Mouse (Mus musculus) hindbrain, embryonic 11.5 days (tissue): Measurements from ENCODE around the gene Foxn4. TPM values are rescaled to one million over a fixed set of nuclear protein-coding genes. Genes with fewer than 3 reads are reported as not detected.
A peak's percentile ranks its signal among the peaks of the same experiment; 100 is the strongest.

Source experiments
- ATAC-seq: fragments of 200-750 bp; cut with Nextera tagmentation; 2 replicates; pipeline ENCODE4 v1.8.0; 2017; ENCODE audit warnings: mild to moderate bottlenecking, moderate TSS enrichment, moderate library complexity; ENCODE audit not compliant: low FRiP score
- DNase-seq: peaks from one replicate; pipeline ENCODE4 v3.0.0-alpha.2; 2015; ENCODE audit warnings: low spot score
- H3K27ac ChIP-seq: fragments of 300-500 bp; sonication (generic); 2 replicates; pipeline ENCODE4 v1.5.1; 2014; ENCODE audit warnings: mild to moderate bottlenecking, low read depth, low read length
- H3K27me3 ChIP-seq: fragments of 300-500 bp; sonication (generic); 2 replicates; pipeline ENCODE4 v1.6.1; 2014; ENCODE audit warnings: mild to moderate bottlenecking, low read length, moderate library complexity, mixed read lengths; ENCODE audit not compliant: control insufficient read depth, insufficient read depth
- H3K36me3 ChIP-seq: fragments of 300-500 bp; sonication (generic); 2 replicates; pipeline ENCODE4 v1.6.1; 2014; ENCODE audit warnings: mild to moderate bottlenecking, low read length, moderate library complexity, mixed read lengths; ENCODE audit not compliant: control insufficient read depth, insufficient read depth
- H3K4me1 ChIP-seq: fragments of 300-500 bp; sonication (generic); replicated peaks from 2 replicates; pipeline ENCODE4 v1.6.1; 2014; ENCODE audit warnings: low read length, mixed read lengths; ENCODE audit not compliant: control insufficient read depth, insufficient read depth
- H3K4me2 ChIP-seq: fragments of 300-500 bp; sonication (generic); replicated peaks from 2 replicates; pipeline ENCODE4 v1.6.1; 2014; ENCODE audit warnings: mild to moderate bottlenecking, low read depth, low read length
- H3K4me3 ChIP-seq: fragments of 300-500 bp; sonication (generic); 2 replicates; pipeline ENCODE4 v1.5.1; 2014; ENCODE audit warnings: low read depth, low read length
- H3K9ac ChIP-seq: fragments of 300-500 bp; sonication (generic); 2 replicates; pipeline ENCODE4 v1.6.1; 2014; ENCODE audit warnings: low read depth, low read length
- H3K9me3 ChIP-seq: fragments of 300-500 bp; sonication (generic); 2 replicates; pipeline ENCODE4 v1.6.1; 2016; ENCODE audit warnings: low read length; ENCODE audit not compliant: control insufficient read depth
- WGBS: fragments of 180-500 bp; shearing (Covaris S2); extraction: QIAGEN DNeasy Blood & Tissue Kit; methylation state at CpG from one replicate; pipeline ENCODE4 v1.1.7; 2014; 5-methylcytosine and 5-hydroxymethylcytosine counted together
- polyA plus RNA-seq: library from polyadenylated mRNA; unstranded; fragments of >200 nt; fragmentation: Nextera tagmentation; extraction: Ambion mirVana; gene quantifications from 2 replicates; pipeline ENCODE4 v1.2.1, GENCODE M21; 2014

Gene Foxn4
- 3.0 and 3.4 TPM in 2 replicates for polyA plus RNA-seq

- Histone ChIP-seq H3K9ac (peak within 1 kb of the TSS; percentile 7; the same call in 1 of the 2 replicates), H3K27me3 (peaks cover 92% of the 10 kb centered on the region), H3K4me1 (peaks cover 13% of the 10 kb centered on the region), H3K36me3 (no peaks in the 10 kb centered on the region), H3K9me3 (no peaks in the 10 kb centered on the region), H3K4me2 (peak within 1 kb of the TSS; percentile 58), H3K27ac (no peak within 1 kb of the TSS), H3K4me3 (peak within 1 kb of the TSS; percentile 32)
- DNase-seq: peak; percentile 60
- under 1% methylated on average over 30 of the region's 56 CpGs for WGBS
- ATAC-seq: peak; percentile 49; the same call in 1 of the 2 replicates
Measured at GRCm38 (mm10) chr5:114273693-114274402, at the start of gene Foxn4. TSS of gene Foxn4 (minus strand) at chr5:114273807.

GRCm38 (mm10) chr5:114323105-114323790 is 49.6 kb upstream of the Foxn4 start:
- Histone ChIP-seq H3K27me3 (no peaks in the 10 kb centered on the region), H3K4me2 (no peak overlapping the region), H3K9ac (no peak overlapping the region), H3K9me3 (no peaks in the 10 kb centered on the region), H3K4me1 (no peaks in the 10 kb centered on the region), H3K36me3 (no peaks in the 10 kb centered on the region), H3K27ac (no peak overlapping the region), H3K4me3 (no peak overlapping the region)
- 61% methylated on average over 25 of the region's 25 CpGs for WGBS
- no peak for ATAC-seq
- DNase-seq: no peak

GRCm38 (mm10) chr5:114309680-114310036 is 36.1 kb upstream of the Foxn4 start:
- Histone ChIP-seq H3K4me3 (no peak overlapping the region), H3K9ac (no peak overlapping the region), H3K9me3 (no peaks in the 10 kb centered on the region), H3K4me2 (no peak overlapping the region), H3K27ac (no peak overlapping the region), H3K4me1 (no peaks in the 10 kb centered on the region), H3K27me3 (peaks cover 9% of the 10 kb centered on the region), H3K36me3 (no peaks in the 10 kb centered on the region)
- DNase-seq (no peak), ATAC-seq (no peak)
- WGBS: 63% methylated on average over 11 of the region's 11 CpGs

GRCm38 (mm10) chr5:114308765-114309679 is 35.4 kb upstream of the Foxn4 start:
- Histone ChIP-seq H3K4me1 (no peaks in the 10 kb centered on the region), H3K27me3 (peaks cover 11% of the 10 kb centered on the region), H3K9ac (no peak overlapping the region), H3K36me3 (no peaks in the 10 kb centered on the region), H3K4me3 (no peak overlapping the region), H3K4me2 (no peak overlapping the region), H3K27ac (no peak overlapping the region), H3K9me3 (no peaks in the 10 kb centered on the region)
- DNase-seq (peak; percentile 76), ATAC-seq (no peak)
- WGBS: 56% methylated on average over 18 of the region's 18 CpGs

DNA sequence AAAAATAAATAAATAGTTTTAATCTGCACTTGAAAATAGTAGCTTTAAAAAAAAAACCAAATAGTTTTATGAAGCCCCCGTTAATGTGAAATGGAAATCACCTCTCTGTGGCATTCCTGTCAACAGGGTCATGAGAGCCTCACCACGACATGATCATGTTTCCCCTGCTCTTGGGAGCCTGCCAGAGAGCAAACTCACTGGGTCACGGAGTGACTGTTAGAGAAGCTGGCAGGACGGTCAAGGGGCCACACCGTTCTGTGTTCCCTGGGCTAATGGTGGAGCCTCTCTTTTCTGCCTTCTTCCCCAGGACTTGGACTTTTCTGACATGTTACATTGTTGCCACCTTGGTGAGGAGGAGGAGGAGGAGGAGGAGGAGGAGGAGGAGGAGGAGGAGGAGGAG is 32.9 kb upstream of the Foxn4 start:
- no peaks in the 10 kb centered on the region for H3K4me1 ChIP-seq
- no peaks in the 10 kb centered on the region for H3K36me3 ChIP-seq
- no peaks in the 10 kb centered on the region for H3K9me3 ChIP-seq
- H3K4me3 ChIP-seq: no peak overlapping the region
- H3K4me2 ChIP-seq: no peak overlapping the region
- H3K27me3 ChIP-seq: peaks cover 31% of the 10 kb centered on the region
- ATAC-seq (no peak), DNase-seq (no peak)
- H3K27ac ChIP-seq: no peak overlapping the region
- 62% methylated on average over 5 of the region's 5 CpGs for WGBS
- no peak overlapping the region for H3K9ac ChIP-seq

GRCm38 (mm10) chr5:114303166-114303565 is 29.6 kb upstream of the Foxn4 start:
- ATAC-seq (no peak), DNase-seq (no peak)
- Histone ChIP-seq H3K9me3 (no peaks in the 10 kb centered on the region), H3K4me2 (no peak overlapping the region), H3K9ac (no peak overlapping the region), H3K36me3 (no peaks in the 10 kb centered on the region), H3K27me3 (peaks cover 47% of the 10 kb centered on the region), H3K4me1 (0 out of 2 replicates have a peak, but pooled peaks cover 2% of the 10 kb centered on the region), H3K4me3 (no peak overlapping the region), H3K27ac (no peak overlapping the region)
- 77% methylated on average over 6 of the region's 6 CpGs for WGBS

GRCm38 (mm10) chr5:114299883-114300610 is 26.4 kb upstream of the Foxn4 start:
- WGBS: 57% methylated on average over 24 of the region's 24 CpGs
- Histone ChIP-seq H3K36me3 (no peaks in the 10 kb centered on the region), H3K27me3 (peaks cover 62% of the 10 kb centered on the region), H3K4me3 (no peak overlapping the region), H3K9me3 (no peaks in the 10 kb centered on the region), H3K4me1 (0 out of 2 replicates have a peak, but pooled peaks cover 2% of the 10 kb centered on the region), H3K27ac (no peak overlapping the region), H3K4me2 (no peak overlapping the region), H3K9ac (no peak overlapping the region)
- ATAC-seq: no peak
- DNase-seq: no peak
